Mouse (Mus musculus) heart, postnatal 0 days (tissue): ENCODE data around the gene Def6.

Experiments used
- CTCF ChIP-seq: IDR thresholded peaks from 2 replicates; pipeline ENCODE4 v1.5.1; 2016; ENCODE audit warnings: antibody characterized with exemption, control low read depth, low read depth
- EP300 ChIP-seq: IDR thresholded peaks from 2 replicates; pipeline ENCODE4 v1.6.1; 2016; ENCODE audit warnings: antibody characterized with exemption, low read depth

DNA sequence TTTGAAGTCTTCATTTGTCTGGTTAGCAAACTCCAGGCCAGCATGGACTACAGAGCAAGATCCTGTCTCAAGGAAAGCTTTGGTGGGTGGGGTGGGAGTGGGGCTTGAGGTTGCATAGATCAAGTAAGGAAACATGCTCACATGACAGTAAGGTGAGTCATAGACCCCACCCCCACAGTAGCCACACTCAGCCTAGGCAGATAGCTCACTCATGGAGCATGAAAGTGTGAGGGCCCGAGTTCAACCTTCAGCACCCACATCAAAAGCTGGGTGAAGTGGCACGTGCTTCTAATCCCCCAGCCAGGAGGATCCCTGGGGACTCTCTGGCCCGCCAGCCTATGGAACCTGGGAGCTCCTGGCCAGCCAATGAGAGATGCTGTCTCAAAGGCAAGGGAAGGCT is 14.0 kb upstream of the Def6 start:
- TF ChIP-seq CTCF (no peak), EP300 (no peak)
